Mouse (Mus musculus) cerebellum, adult 2 months (tissue): ENCODE measurements around the gene Tmem92. TPM values are rescaled to one million over a fixed set of nuclear protein-coding genes. Genes with fewer than 3 reads are reported as not detected.

Source experiments
- DNase-seq, 2 experiments: peaks; one replicate each; pipeline ENCODE4 v3.0.0; 2021
- H3K27ac ChIP-seq: fragments of 200-500 bp; 2 replicates; pipeline ENCODE4 v1.5.1; 2012; ENCODE audit warnings: low read length, control low read depth, inconsistent platforms; ENCODE audit not compliant: insufficient read depth
- H3K27me3 ChIP-seq: fragments of 200-500 bp; 2 replicates; pipeline ENCODE4 v1.6.1; 2012; ENCODE audit warnings: inconsistent platforms, mild to moderate bottlenecking, low read length, moderate library complexity; ENCODE audit not compliant: control insufficient read depth, insufficient read depth
- H3K4me1 ChIP-seq: fragments of 200-500 bp; 2 replicates; pipeline ENCODE4 v1.6.1; 2011; ENCODE audit warnings: low read length; ENCODE audit not compliant: control insufficient read depth, insufficient read depth
- H3K4me3 ChIP-seq: fragments of 200-500 bp; replicated peaks from 2 replicates; pipeline ENCODE3; 2011; ENCODE audit warnings: mild to moderate bottlenecking, low read depth, low read length, control low read depth; ENCODE audit not compliant: insufficient read depth
- CTCF ChIP-seq: fragments of 200-500 bp; IDR thresholded peaks from 2 replicates; pipeline ENCODE4 v1.5.1; 2011; ENCODE audit warnings: low read depth, mild to moderate bottlenecking, control low read depth, low read length, moderate library complexity, borderline replicate concordance; ENCODE audit not compliant: insufficient read depth
- POLR2A ChIP-seq: fragments of 200-500 bp; IDR thresholded peaks from 2 replicates; pipeline ENCODE4 v1.6.1; 2011; ENCODE audit warnings: low read length, control low read depth, borderline replicate concordance; ENCODE audit not compliant: insufficient read depth
- WGBS: fragments of 180-500 bp; shearing (Covaris S2); methylation state at CpG from one replicate; pipeline ENCODE4 v1.1.7; 2018; 5-methylcytosine and 5-hydroxymethylcytosine counted together
- polyA plus RNA-seq: library from polyadenylated mRNA; depleted of rRNA; stranded (reverse); fragments of >200 nt; gene quantifications from 2 replicates; pipeline ENCODE4 v1.2.3, GENCODE M21; 2012

The Tmem92 gene
- polyA plus RNA-seq, 1 experiment = not detected

DNA sequence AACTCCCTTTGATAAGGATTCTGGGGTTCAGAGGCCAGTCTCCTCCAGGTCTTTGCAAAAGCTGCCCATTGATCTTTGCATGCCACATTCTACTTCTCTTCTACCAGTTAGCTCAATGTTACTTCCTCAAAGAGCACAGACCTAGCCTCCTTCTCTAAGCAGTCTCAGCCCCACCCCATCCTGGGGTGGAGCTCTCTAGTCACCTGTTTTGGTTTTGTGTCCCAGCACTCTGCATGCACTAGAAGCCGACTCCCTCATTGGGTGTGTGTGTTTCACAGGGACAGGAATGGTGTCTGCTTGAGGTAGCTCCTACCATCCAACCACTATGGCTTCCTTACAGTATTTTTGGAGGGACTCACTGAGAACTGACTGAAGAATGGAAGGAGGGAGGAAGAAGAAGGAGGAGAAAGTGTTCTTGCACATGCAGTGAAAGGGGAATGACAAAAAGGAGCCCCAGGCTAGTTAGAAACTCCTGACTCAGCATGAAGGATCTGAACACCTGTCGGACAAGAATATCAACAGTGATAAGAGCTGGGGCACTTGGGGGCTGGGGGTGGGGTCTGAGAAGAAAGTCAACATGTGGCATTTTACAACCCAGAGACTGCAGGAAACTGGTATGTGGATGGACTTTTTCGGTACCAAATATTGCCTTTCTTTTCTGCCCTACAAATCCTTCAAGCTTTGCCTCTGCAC lies 10.0 kb downstream of the Tmem92 start:
- Histone ChIP-seq H3K27me3 (no peaks in the 10 kb centered on the region), H3K4me3 (no peak overlapping the region), H3K27ac (no peak overlapping the region), H3K4me1 (no peaks in the 10 kb centered on the region)
- DNase-seq = no peak
- TF ChIP-seq POLR2A (no peak), CTCF (no peak)
- 92% methylated on average over 3 of the region's 3 CpGs for WGBS

- TF ChIP-seq POLR2A = no peak
- no peak for TF ChIP-seq CTCF
- H3K4me3 ChIP-seq = no peak overlapping the region
- H3K27ac ChIP-seq = no peak overlapping the region
- DNase-seq = no peak
- H3K27me3 ChIP-seq = no peaks in the 10 kb centered on the region
- no peaks in the 10 kb centered on the region for H3K4me1 ChIP-seq
- WGBS = 95% methylated on average over 2 of the region's 2 CpGs
Measured at GRCm38 (mm10) chr11:94767241-94767640, 15.3 kb downstream of the Tmem92 start.

- no peak for TF ChIP-seq POLR2A
- TF ChIP-seq CTCF = no peak
- no peak for DNase-seq
- H3K4me3 ChIP-seq = no peak overlapping the region
- no peaks in the 10 kb centered on the region for H3K27me3 ChIP-seq
- H3K27ac ChIP-seq = no peak overlapping the region
- 45% methylated on average over 6 of the region's 6 CpGs for WGBS
- no peaks in the 10 kb centered on the region for H3K4me1 ChIP-seq
Measured at GRCm38 (mm10) chr11:94762775-94763174, 19.7 kb downstream of the Tmem92 start.

- Histone ChIP-seq H3K27me3 (no peaks in the 10 kb centered on the region), H3K4me1 (no peaks in the 10 kb centered on the region), H3K27ac (no peak overlapping the region), H3K4me3 (no peak overlapping the region)
- WGBS = 85% methylated on average over 1 of the region's 1 CpGs
- TF ChIP-seq CTCF = no peak
- TF ChIP-seq POLR2A = no peak
- DNase-seq = no peak
Measured at GRCm38 (mm10) chr11:94762281-94762680, 20.2 kb downstream of the Tmem92 start.

GRCm38 (mm10) chr11:94760799-94761198 lies 21.7 kb downstream of the Tmem92 start:
- no peaks in the 10 kb centered on the region for H3K4me1 ChIP-seq
- no peaks in the 10 kb centered on the region for H3K27me3 ChIP-seq
- DNase-seq = no peak
- no peak overlapping the region for H3K4me3 ChIP-seq
- no peak overlapping the region for H3K27ac ChIP-seq
- TF ChIP-seq POLR2A = no peak
- no peak for TF ChIP-seq CTCF
- 71% methylated on average over 7 of the region's 7 CpGs for WGBS

DNA sequence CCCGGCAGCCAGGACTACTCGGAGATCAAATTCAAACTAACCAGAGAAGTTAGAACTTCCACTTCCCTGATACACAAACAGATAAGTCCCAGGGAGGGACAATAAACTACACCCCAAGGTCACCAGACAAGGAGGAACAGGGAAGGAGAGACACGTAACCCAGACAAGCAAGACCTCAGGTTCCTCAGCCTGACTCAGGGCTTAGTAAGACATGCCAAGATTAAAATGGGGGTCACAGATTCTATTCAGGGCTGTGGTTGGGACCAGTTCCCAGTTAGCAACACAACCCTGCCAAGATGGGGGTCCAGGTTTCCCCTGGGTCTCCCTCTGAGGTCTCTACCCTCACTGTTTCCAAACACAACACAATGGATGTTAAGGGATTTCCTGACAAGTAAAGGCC lies 22.1 kb downstream of the Tmem92 start:
- no peak overlapping the region for H3K27ac ChIP-seq
- WGBS = 85% methylated on average over 3 of the region's 3 CpGs

GRCm38 (mm10) chr11:94759916-94760315 lies 22.6 kb downstream of the Tmem92 start:
- Histone ChIP-seq H3K27me3 (no peaks in the 10 kb centered on the region), H3K27ac (no peak overlapping the region), H3K4me1 (no peaks in the 10 kb centered on the region), H3K4me3 (no peak overlapping the region)
- no peak for TF ChIP-seq CTCF
- TF ChIP-seq POLR2A = no peak
- WGBS = 76% methylated on average over 6 of the region's 6 CpGs
- DNase-seq = no peak

More for the DNA sequence above, 22.1 kb downstream of the Tmem92 start:
- Histone ChIP-seq H3K4me1 (no peaks in the 10 kb centered on the region), H3K27me3 (no peaks in the 10 kb centered on the region), H3K4me3 (no peak overlapping the region)
- TF ChIP-seq CTCF (no peak), POLR2A (no peak)
- no peak for DNase-seq

DNA sequence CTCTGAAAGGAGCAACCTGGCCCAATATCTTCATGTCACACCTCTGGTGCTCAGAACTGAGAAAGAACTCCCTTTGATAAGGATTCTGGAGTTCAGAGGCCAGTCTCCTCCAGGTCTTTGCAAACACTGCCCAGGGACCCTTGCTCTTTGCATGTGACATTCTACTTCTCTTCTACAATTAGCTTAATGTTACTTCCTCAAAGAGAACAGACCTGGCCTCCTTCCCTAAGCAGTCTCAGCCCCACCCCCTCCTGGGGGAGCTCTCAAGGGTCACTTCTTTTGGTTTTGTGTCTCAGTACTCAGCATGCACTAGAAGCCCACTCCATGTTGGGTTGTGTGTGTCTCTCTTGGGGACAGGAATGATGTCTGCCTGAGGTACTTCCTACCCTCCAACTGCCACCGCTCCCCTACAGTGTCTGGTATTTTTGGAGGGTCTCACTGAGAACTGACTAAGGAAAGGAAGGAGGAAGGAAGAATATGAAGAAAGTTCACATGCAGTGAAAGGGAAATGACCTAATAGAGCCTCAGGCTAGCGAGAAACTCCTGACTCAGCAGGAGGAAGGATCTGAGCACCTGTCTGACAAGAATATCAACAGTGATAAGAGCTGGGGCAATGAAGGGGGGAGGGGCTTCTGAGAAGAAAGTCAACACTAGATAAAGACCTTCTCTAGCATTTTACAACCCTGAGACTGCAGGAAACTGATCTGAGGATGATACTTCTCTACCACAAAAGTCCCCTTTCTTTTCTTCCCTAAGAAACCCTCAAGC lies 29.4 kb downstream of the Tmem92 start:
- no peak for DNase-seq
- no peaks in the 10 kb centered on the region for H3K4me1 ChIP-seq
- H3K4me3 ChIP-seq = no peak overlapping the region
- no peak overlapping the region for H3K27ac ChIP-seq
- no peaks in the 10 kb centered on the region for H3K27me3 ChIP-seq
- TF ChIP-seq CTCF = no peak
- TF ChIP-seq POLR2A = no peak
- 56% methylated on average over 2 of the region's 2 CpGs for WGBS

GRCm38 (mm10) chr11:94741732-94742272 lies 40.7 kb downstream of the Tmem92 start, which contains the start of gene Cdc34b:
Gene Cdc34b (plus strand): TSS chr11:94741782.
- Histone ChIP-seq H3K27me3 (no peaks in the 10 kb centered on the region), H3K27ac (no peak within 1 kb of the TSS), H3K4me3 (no peak within 1 kb of the TSS), H3K4me1 (no peaks in the 10 kb centered on the region)
- no peak for DNase-seq
- TF ChIP-seq POLR2A (no peak), CTCF (no peak)
- 82% methylated on average over 29 of the region's 29 CpGs for WGBS
